Mouse (Mus musculus): ENCODE results near the gene Vegfb. TPM values are rescaled to one million over a fixed set of nuclear protein-coding genes. Genes with fewer than 3 reads are reported as not detected.
A peak's percentile ranks its signal among the peaks of the same experiment; 100 is the strongest.

The Vegfb gene
- polyA plus RNA-seq, 1 experiment from 2014 or later, result 16.0 TPM

DNA sequence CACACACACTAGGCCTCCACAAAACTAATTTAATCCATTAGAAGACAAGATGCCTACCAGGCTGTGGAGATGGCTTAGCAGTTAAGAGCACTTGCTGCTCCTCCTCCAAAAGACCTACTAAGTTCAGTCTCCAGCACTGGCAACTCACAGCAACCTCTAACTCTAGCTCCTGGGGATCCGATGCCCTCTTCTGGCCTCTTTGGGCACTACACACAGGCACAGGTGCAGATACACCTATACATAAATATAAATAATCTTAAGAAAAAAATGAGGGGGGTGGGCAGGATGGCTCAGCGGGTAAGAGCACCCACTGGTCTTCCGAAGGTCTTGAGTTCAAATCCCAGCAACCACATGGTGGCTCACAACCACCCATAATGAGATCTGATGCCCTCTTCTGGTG is 51.2 kb downstream of the Vegfb start:
- DNase-seq, result no peak
- H3K27me3 ChIP-seq, result peaks cover 55% of the 10 kb centered on the region

DNA sequence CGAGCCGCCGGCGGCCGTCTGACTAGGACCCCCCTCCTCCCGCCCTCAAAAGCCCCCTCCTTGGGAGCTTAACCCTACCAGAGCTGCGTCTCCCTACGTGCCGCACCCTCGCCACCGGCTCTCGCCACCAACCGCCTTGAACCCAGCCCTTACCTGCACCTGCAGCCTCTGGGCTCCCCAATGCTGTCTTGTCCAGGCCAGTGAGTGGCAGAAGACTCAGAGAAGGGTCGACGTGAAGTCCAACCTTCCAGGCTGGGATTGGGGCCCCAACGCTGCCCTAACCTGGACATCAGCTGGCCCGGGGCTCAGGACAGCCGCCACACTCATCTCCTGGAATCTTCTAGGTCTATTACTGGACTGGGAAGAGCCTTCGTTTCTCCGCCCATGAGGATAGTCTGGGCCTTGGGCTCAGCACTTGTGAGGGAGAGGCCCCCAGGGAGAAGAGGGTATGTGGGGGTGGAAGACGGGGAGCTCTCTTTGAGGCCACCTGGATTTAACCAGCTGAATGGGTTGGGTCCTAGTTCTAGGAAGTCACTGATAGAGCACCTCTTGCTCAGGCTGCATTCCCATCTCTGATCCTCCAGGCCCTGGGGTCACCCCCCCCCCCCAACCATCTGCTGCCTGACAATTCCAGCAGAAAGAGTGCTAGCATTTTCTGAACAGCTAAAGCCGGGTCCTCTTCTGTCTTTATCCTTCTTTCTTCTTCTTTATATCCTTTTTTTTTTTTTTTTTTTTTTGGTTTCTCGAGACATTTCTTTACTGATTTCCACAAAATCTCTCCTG is 53.1 kb downstream of the Vegfb start, which contains the start of gene Kcnk4:
TSS of gene Kcnk4 (minus strand) at position 321 of the 783 bp plus-strand sequence.
- H3K36me3 ChIP-seq, result no peaks in the 10 kb centered on the region
- ATAC-seq (ENCODE audit: low read depth) (no peak), DNase-seq (no peak)
- peaks cover 8% of the 10 kb centered on the region for H3K4me1 ChIP-seq (replicated peaks)
- H3K4me2 ChIP-seq, result peak within 1 kb of the TSS; percentile 53
- no peak within 1 kb of the TSS for H3K27ac ChIP-seq
- 0 out of 2 replicates have a peak within 1 kb of the TSS, but pooled peaks have one; percentile 9 for H3K9ac ChIP-seq
- H3K9me3 ChIP-seq (replicated peaks), result no peaks in the 10 kb centered on the region
- H3K4me3 ChIP-seq (replicated peaks), result peak within 1 kb of the TSS; percentile 33
- peaks cover 71% of the 10 kb centered on the region for H3K27me3 ChIP-seq
- WGBS (ENCODE audit: insufficient replicate concordance), result 17% methylated on average over 19 of the region's 23 CpGs

More for the DNA sequence above, 51.2 kb downstream of the Vegfb start:
- WGBS (ENCODE audit: insufficient replicate concordance), result 22% methylated on average over 3 of the region's 3 CpGs
- no peaks in the 10 kb centered on the region for H3K36me3 ChIP-seq
- no peak overlapping the region for H3K4me3 ChIP-seq (replicated peaks)
- H3K27ac ChIP-seq, result no peak overlapping the region
- ATAC-seq (ENCODE audit: low read depth), result no peak
- peaks cover 20% of the 10 kb centered on the region for H3K4me1 ChIP-seq (replicated peaks)
- no peaks in the 10 kb centered on the region for H3K9me3 ChIP-seq (replicated peaks)
- H3K4me2 ChIP-seq, result no peak overlapping the region
- H3K9ac ChIP-seq, result no peak overlapping the region

DNA sequence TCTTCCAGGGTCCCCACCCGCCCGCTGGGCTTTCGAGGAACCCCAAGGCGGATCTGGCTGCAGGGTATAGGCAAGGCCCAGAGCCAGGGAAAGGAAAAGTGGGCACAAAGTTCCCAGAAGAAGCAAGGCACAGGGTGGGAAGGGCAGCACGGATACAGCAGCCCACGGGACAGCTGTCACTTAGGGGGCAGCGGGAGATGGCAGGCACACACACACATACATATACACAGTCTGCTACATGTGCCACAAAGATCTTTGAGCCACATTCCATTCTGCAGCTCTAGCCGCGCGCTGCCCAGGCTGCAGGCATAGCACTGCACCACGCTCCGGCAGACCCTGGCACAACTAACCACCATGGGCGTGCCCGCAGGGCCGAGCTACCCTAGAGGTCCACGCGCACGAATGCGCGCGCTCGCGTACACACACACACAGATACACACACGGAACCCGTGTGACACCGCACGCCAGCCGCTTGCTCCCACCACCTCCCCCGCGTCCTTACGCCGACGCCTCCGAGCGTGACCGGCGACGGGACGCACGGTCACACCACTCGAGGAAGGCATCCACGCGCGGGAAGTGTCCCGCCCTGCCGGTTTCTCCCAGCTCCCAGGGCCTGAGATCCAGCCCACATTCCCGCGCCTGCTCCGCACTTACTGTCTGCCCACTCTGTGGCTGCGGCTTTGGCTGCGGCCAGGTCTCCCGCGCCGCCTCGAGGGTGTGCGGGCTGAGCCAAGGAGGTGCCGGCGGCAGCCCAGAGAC is 53.8 kb downstream of the Vegfb start:
- H3K27me3 ChIP-seq, result peaks cover 78% of the 10 kb centered on the region
- 0 out of 2 replicates have a peak overlapping the region, but pooled peaks have one; percentile 9 for H3K9ac ChIP-seq
- 9% methylated on average over 50 of the region's 58 CpGs for WGBS (ENCODE audit: insufficient replicate concordance)

DNA sequence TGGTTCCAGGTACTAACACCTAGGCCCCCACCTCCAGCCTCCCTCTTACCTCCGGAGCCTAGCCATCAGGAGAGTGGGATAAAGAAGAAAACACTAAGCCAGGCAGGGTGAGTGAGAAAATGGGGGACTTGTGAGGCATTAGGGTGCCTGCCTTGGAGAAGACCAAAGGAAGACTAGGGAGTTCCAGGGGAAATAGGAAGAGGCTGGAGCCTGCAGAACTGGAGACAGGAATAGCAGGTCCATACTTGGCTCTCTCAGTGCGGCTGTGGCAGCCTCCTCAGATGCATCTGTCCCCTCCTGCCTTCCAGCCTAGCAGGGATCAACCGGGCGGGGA is 54.4 kb downstream of the Vegfb start:
- no peak for ATAC-seq (ENCODE audit: low read depth)
- Histone ChIP-seq H3K9ac (no peak overlapping the region), H3K4me1 (replicated peaks) (peaks cover 8% of the 10 kb centered on the region), H3K9me3 (replicated peaks) (no peaks in the 10 kb centered on the region), H3K36me3 (no peaks in the 10 kb centered on the region), H3K4me3 (replicated peaks) (no peak overlapping the region), H3K27me3 (peaks cover 83% of the 10 kb centered on the region), H3K4me2 (no peak overlapping the region), H3K27ac (no peak overlapping the region)
- 18% methylated on average over 4 of the region's 4 CpGs for WGBS (ENCODE audit: insufficient replicate concordance)
- DNase-seq, result no peak

More for the DNA sequence above, 53.8 kb downstream of the Vegfb start:
- H3K36me3 ChIP-seq, result no peaks in the 10 kb centered on the region
- ATAC-seq (ENCODE audit: low read depth) (no peak), DNase-seq (no peak)
- peaks cover 8% of the 10 kb centered on the region for H3K4me1 ChIP-seq (replicated peaks)
- no peaks in the 10 kb centered on the region for H3K9me3 ChIP-seq (replicated peaks)
- H3K4me3 ChIP-seq (replicated peaks), result peak overlapping the region; percentile 33
- H3K4me2 ChIP-seq, result peak overlapping the region; percentile 53
- no peak overlapping the region for H3K27ac ChIP-seq

Other genes starting within 250 kb of the Vegfb start
- 6.1 and 6.8 TPM in 2 replicates for gene Rps6ka4, start 147.0 kb downstream of the Vegfb start, polyA plus RNA-seq (2015; fragmentation: Nextera tagmentation; extraction: Ambion mirVana)
- gene Ccdc88b, start 129.4 kb downstream of the Vegfb start, polyA plus RNA-seq (2015; fragmentation: Nextera tagmentation; extraction: Ambion mirVana), result 1.9 and 3.1 TPM in 2 replicates
- 103 and 106 TPM in 2 replicates for gene Trmt112, start 78.0 kb downstream of the Vegfb start, polyA plus RNA-seq (2015; fragmentation: Nextera tagmentation; extraction: Ambion mirVana)
- gene Prdx5, start 77.5 kb downstream of the Vegfb start, polyA plus RNA-seq (2015; fragmentation: Nextera tagmentation; extraction: Ambion mirVana), result 97.7 and 101 TPM in 2 replicates
- gene Esrra, start 65.8 kb downstream of the Vegfb start, polyA plus RNA-seq (2015; fragmentation: Nextera tagmentation; extraction: Ambion mirVana), result 4.4 and 4.8 TPM in 2 replicates
- gene Catsperz, start 62.3 kb downstream of the Vegfb start, polyA plus RNA-seq (2015; fragmentation: Nextera tagmentation; extraction: Ambion mirVana), result 0.51 and 0.73 TPM in 2 replicates
- 0.06 TPM in 1 of 2 replicates, not detected in the other for gene Kcnk4, start 53.1 kb downstream of the Vegfb start, polyA plus RNA-seq (2015; fragmentation: Nextera tagmentation; extraction: Ambion mirVana)
- gene Bad, start 45.8 kb downstream of the Vegfb start, polyA plus RNA-seq (2015; fragmentation: Nextera tagmentation; extraction: Ambion mirVana), result 32.2 and 34.6 TPM in 2 replicates
- 6.4 and 7.3 TPM in 2 replicates for gene Gpr137, start 45.2 kb downstream of the Vegfb start, polyA plus RNA-seq (2015; fragmentation: Nextera tagmentation; extraction: Ambion mirVana)
- gene Ppp1r14b, start 12.7 kb downstream of the Vegfb start, polyA plus RNA-seq (2015; fragmentation: Nextera tagmentation; extraction: Ambion mirVana), result 73.6 and 81.7 TPM in 2 replicates
- 5.6 and 6.3 TPM in 2 replicates for gene Plcb3, start 11.2 kb downstream of the Vegfb start, polyA plus RNA-seq (2015; fragmentation: Nextera tagmentation; extraction: Ambion mirVana)
- gene Fkbp2, start 7.2 kb downstream of the Vegfb start, polyA plus RNA-seq (2015; fragmentation: Nextera tagmentation; extraction: Ambion mirVana), result 88.0 and 91.6 TPM in 2 replicates
- 9.8 and 11.8 TPM in 2 replicates for gene Dnajc4, start 4.9 kb upstream of the Vegfb start, polyA plus RNA-seq (2015; fragmentation: Nextera tagmentation; extraction: Ambion mirVana)
- 10.7 and 11.1 TPM in 2 replicates for gene Nudt22, start 8.5 kb upstream of the Vegfb start, polyA plus RNA-seq (2015; fragmentation: Nextera tagmentation; extraction: Ambion mirVana)
- 2.1 and 2.3 TPM in 2 replicates for gene Trpt1, start 8.5 kb upstream of the Vegfb start, polyA plus RNA-seq (2015; fragmentation: Nextera tagmentation; extraction: Ambion mirVana)
- 106 and 107 TPM in 2 replicates for gene Fermt3, start 31.8 kb upstream of the Vegfb start, polyA plus RNA-seq (2015; fragmentation: Nextera tagmentation; extraction: Ambion mirVana)
- gene Stip1, start 52.3 kb upstream of the Vegfb start, polyA plus RNA-seq (2015; fragmentation: Nextera tagmentation; extraction: Ambion mirVana), result 158 and 201 TPM in 2 replicates
- gene Macrod1, start 69.2 kb upstream of the Vegfb start, polyA plus RNA-seq (2015; fragmentation: Nextera tagmentation; extraction: Ambion mirVana), result 3.0 and 3.8 TPM in 2 replicates
- 0.14 and 0.17 TPM in 2 replicates for gene Flrt1, start 118.1 kb upstream of the Vegfb start, polyA plus RNA-seq (2015; fragmentation: Nextera tagmentation; extraction: Ambion mirVana)
- 68.9 and 69.3 TPM in 2 replicates for gene Otub1, start 218.7 kb upstream of the Vegfb start, polyA plus RNA-seq (2015; fragmentation: Nextera tagmentation; extraction: Ambion mirVana)
- gene Cox8a, start 230.0 kb upstream of the Vegfb start, polyA plus RNA-seq (2015; fragmentation: Nextera tagmentation; extraction: Ambion mirVana), result 734 and 757 TPM in 2 replicates

All from liver, embryonic 13.5 days (tissue).